Mouse (Mus musculus) testis, postnatal 14 days (tissue): ENCODE measurements around the gene Ptcd2.
A peak's percentile ranks its signal among the peaks of the same experiment; 100 is the strongest.
"Not testable (repeated sequence)": the region's sequence is repeated elsewhere in the genome, so short reads cannot be mapped to it uniquely, and the experiment has no call there.

Experiments
- DNase-seq: peaks from one replicate; pipeline ENCODE4 v3.0.0; 2021; ENCODE audit warnings: low spot score

Gene Ptcd2

GRCm38 (mm10) chr13:99355861-99356260, 11.4 kb upstream of the Ptcd2 start:
- no peak for DNase-seq

DNA sequence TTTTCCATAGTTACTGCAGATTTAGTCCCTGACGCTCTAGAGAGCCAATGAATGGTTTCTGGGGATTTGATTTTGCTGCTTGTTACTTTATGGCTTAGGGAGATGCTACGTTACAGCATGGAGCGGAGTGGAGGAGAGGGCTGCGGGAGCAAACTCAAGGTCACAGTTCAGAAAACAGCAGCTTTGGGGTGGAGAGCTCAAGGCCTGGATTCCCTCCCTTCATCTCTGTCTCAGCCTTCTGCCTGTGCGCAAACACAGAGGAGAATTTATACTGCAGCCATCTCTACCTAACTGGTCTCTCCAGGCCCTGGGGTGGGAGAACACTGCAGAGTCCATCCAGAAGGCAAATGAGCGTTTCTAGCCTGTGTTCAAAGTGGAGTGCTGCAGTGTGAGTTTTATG, 10.6 kb upstream of the Ptcd2 start:
- no peak for DNase-seq

- no peak for DNase-seq
These were observed 9.0 kb upstream of the Ptcd2 start for GRCm38 (mm10) chr13:99353490-99353851.

- peak; percentile 94 for DNase-seq
These were observed 8.4 kb upstream of the Ptcd2 start for GRCm38 (mm10) chr13:99352758-99353489.

GRCm38 (mm10) chr13:99351596-99351995, 7.1 kb upstream of the Ptcd2 start:
- DNase-seq, result no peak

- no peak for DNase-seq
These were observed 6.7 kb upstream of the Ptcd2 start for GRCm38 (mm10) chr13:99351186-99351585.

DNA sequence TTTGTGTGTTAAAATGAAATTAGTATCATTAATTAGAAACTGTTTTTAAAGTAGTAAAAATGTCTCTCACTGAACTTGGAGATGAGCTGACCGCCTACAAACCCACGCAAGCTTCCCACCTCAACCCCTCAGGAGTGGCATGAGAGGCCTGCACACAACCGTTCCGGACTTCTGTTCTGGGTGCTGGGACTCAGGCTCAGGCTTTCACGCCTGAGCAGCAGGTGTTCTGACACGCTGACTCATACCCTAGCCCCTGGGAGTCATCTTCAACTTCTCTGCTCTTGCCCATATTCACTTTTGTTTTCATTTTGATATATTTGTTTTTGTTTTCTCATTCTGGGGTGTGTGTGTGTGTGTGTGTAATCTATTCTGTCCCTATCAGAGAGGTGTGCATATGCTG, 5.5 kb upstream of the Ptcd2 start:
- no peak for DNase-seq

DNA sequence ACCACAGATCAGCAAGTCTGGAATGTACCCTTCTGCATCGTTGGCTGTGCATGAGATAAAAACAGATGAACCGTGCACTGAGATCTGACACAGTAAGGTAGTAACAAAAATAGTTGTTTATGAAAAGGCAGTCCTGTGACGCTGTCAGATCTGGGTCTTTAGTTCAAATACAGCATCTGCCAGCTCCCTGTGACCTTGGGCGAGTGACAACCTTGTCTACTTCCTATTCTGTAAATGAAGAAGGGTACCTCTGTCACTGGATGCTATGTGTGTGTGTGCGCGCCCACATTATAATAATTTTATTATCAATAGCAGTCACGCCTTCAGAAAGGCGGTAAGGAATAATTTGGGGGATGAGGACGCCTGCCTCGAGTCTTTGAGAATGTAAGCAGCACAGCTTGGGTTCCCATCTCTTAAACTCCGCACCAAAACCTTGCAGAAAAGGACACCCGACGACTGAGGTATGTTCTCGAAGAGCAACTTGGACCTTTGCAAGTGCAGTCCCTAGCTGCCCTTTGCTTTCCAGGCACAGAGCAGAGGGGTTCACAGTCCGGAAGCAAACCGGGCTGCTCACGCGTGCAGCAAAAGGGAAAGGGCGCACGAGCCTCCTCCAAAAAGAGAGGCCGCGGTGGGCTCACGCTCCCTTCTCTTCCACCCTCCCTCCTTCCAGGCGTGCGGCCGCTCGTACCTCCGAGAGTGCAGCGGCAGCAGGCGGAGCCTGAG, 468 bp downstream of the Ptcd2 start:
- DNase-seq, result no peak

GRCm38 (mm10) chr13:99341504-99341903, 3.0 kb downstream of the Ptcd2 start:
- DNase-seq, result no peak

DNA sequence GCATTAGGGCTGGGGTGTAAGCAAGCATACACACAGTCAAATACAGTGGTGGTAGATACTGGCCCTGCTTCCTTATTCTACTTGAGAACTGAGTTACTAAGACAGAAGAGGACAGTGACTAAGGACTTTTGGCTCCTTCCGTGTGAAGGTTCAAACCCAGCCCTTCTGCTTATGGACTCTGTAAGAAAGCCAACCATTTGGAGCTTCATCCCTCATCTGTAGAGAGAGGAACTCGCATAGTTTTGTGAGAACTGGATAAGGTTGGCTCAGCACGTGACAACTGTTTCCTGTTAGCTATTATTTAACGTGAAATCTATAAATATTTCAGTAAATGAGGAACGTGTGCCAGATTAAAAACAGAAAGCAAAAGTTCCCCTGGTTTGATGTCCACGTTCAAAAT, 7.0 kb downstream of the Ptcd2 start:
- DNase-seq, result no peak

DNA sequence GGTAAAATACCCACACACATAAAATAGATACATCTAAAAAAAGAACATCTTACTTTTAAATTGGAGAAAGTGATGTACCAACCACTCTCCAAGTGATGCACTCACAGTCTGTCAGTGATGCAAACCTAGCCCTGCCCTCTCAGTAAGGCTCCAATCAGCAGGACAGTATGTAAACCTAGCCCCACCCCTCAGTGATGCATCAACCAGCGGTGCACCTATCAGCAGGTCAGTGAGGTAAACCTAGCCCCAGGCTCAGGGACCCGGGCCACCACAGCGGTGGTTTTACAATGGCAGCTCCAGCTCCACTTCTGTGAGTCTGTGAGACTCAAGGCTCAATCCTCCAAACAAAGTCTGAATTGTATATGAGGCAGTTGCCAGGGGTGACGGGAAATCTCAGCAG, 13.2 kb downstream of the Ptcd2 start:
- no peak for DNase-seq

DNA sequence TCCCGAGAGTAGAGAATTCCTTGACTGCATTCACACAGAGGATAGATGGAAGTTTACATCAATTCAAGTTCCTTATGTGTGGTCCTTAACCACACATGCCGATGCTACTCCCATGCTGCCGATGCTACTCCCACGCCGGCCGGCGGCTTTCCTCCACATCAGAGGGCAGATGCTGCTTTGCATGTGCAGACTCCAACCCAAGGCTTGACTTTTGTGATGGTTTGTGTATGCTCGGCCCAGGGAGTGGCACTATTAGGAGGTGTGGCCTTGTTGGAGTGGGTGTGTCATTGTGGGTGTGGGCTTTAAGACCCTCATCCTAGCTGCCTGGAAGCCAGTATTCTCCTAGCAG, 20.2 kb downstream of the Ptcd2 start:
- DNase-seq, result not testable (repeated sequence)

- DNase-seq, result no peak
These were observed 20.7 kb downstream of the Ptcd2 start for GRCm38 (mm10) chr13:99323632-99324336.

DNA sequence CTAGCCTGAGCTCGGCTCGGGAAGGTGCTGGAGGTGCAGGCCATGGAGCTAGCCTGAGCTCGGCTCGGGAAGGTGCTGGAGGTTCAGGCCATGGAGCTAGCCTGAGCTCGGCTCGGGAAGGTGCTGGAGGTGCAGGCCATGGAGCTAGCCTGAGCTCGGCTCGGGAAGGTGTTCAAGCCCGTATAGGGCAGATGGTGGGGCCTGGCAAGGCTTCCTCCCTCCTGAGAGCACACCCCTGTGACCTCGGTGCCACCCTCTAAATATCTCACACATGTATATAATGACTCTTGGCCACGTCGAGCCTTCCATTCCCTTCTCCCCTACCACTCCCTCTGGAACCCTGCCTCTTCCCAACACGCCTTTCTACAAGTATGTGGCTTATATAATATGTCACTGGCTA, 21.6 kb downstream of the Ptcd2 start:
- not testable (repeated sequence) for DNase-seq

DNA sequence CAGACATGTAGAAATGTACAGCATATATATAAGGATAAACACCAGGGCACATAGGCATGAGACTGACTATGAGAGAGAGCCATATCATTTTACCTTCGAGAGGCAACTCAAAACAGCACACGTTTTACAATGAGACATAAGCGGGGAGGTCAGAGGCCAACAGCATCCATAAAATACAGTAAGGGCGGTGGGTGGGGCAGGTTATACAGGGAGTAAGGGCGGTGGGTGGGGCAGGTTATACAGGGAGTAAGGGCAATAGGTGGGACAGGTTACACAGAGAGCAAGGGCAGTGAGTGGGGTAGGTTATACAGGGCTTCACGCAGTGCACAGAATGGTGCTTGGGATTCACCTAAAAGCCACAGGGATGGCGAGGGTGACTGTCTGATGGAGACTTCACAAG, 24.1 kb downstream of the Ptcd2 start:
- DNase-seq, result no peak

DNA sequence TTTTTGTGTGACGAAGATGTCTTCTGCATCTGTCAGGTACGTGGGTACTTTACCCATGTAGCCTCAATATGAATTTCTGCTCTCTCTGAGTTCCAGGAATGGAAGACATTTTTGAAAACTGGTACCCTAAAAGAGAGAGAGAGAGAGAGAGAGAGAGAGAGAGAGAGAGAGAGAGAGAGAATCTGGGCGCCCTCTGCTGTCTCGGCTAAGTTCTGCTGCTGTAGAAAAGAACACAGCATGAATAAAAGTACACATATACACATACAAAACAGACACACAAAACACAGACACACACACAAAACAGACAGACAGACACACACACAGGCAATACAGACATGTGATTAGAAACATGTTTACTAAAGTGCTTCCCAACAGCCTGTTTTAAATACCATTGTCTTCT, 27.4 kb downstream of the Ptcd2 start:
- DNase-seq, result no peak

- DNase-seq, result no peak
These were observed 28.1 kb downstream of the Ptcd2 start for GRCm38 (mm10) chr13:99316366-99316765.

DNA sequence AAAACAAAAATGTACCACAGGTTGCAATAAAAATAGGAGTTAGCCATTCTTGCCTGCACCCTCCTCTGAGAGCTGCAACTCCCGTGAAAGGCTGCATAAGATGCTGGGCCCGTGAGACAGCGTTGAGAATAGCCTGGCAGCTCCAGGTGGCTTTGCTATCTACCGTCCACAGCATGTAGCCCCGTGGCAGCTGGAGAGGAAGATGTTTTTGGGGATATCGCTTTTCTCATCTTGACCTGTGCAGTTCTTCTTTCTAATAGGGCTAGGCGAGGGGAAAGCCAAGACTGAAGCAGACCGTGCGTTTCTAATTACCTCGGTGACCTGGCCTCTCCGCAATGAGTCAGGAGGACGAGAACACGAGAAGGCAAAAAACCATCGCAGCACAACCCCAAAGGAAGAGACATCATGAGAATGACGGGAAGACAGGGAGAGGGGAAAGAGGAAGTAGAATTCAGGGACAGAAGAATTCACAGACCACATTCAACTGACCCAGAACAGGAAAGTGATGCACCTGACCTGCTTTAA, 29.8 kb downstream of the Ptcd2 start:
- DNase-seq, result no peak

DNA sequence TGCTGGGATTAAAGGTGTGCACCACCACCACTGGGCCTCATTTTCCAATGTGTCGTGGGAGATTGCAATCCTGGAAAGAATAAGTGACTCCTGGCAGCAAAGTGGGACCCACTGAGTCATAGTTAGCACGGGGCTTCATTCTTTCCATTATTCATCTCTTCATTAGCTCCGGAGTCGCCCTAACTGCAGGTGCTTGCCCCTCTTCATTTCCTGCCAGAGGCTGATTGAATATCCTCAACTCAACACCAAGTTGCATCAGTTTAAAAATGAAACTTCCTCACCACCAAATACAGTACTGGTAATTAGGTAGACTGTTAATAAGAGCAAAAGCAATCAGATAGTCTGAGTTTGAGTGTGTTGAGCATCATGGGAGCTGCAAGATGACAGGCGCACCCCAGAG, 30.4 kb downstream of the Ptcd2 start:
- DNase-seq, result no peak

GRCm38 (mm10) chr13:99308393-99308792, 36.1 kb downstream of the Ptcd2 start:
- no peak for DNase-seq

DNA sequence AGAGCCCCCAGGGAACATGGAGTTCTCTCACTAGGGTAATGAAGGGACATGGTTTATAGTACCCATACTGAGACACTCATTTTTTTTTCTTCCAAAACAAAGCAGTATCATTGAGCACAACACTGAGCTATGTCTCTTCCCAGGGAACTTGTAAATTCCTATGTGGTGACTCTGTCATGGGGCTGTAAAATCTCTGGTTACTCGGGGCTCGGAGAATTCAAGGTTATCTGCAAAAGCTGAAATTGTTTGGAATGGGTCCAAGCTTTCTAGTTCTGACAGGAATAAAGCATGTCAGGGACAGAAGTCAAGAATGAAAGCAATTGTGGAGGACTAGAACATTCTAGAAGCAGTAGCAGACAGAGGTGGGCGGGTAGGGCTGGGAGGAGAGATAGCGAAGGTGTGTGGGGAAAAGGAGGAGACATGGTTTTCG, 36.6 kb downstream of the Ptcd2 start:
- no peak for DNase-seq

- no peak for DNase-seq
These were observed 38.3 kb downstream of the Ptcd2 start for GRCm38 (mm10) chr13:99306164-99306563.

GRCm38 (mm10) chr13:99305186-99305585, 39.3 kb downstream of the Ptcd2 start:
- DNase-seq, result no peak
